Mouse (Mus musculus) kidney, adult 11 months (tissue): ENCODE data around the gene Pcdh17.
A peak's percentile ranks its signal among the peaks of the same experiment; 100 is the strongest.

Experiments
- DNase-seq: peaks from one replicate; pipeline ENCODE4 v3.0.0; 2022

Pcdh17 gene

DNA sequence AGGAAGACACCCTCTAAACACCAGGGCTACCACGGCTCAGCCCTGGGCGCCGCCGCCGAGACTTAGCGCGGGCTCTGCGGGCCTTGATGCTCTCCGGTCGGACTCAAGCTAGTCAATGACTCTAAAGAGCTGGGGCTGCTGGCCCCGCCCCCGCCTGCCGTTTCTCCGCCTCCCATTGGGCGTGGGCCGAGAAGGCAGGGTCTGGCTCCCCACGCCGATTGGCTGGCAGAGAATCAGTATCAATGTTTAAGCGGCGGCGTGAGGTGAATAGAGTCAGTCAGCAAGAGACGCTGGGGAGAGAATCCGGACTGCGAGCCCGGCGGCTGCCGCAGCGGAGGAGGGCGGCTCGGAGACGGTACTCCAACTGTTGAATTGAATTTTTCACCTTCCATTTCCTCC lies at the start of gene Pcdh17:
TSS of gene Pcdh17 (plus strand) at position 276 of the 399 bp plus-strand sequence.
- DNase-seq, result peak; percentile 94

GRCm38 (mm10) chr14:84397137-84397536 lies 46.2 kb upstream of the Pcdh17 start:
- DNase-seq, result no peak

DNA sequence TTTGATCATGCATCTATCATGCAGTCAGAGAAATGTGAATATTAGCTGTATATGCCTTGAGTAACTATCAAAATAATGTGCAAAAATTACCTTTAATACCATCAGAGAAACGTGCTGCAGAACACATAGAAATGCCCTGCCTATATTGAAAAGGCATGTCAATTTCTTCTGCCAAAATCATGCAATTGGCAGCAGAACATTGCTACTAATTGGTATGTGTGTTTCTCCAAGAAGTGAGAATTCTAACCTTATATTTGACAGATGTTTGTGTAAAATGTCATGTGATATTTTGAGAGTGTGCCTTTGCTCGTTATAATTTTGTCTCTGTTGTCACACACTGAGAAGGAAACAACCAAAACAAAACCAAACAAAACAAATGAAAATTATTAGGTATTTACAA lies 18.6 kb upstream of the Pcdh17 start:
- no peak for DNase-seq

DNA sequence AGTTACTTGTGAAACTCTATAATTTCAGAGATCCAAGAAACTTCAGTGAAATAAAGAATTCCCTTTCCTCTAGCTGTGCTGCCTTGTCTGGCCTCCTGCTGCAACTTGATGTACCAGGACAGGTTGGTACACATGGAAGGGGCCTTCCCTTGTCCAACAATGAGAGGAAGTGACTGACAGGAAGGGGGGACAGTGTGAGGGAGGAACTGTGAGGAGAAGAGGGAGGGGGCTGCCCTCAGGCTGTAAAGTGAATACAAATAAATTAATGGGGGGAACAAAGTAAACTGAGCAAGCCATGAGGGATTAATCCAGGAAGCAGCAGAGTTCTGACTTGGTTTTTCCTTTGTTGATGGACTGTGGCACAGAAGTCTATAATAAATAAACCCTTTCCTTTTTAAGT lies 16.7 kb upstream of the Pcdh17 start:
- DNase-seq, result no peak

DNA sequence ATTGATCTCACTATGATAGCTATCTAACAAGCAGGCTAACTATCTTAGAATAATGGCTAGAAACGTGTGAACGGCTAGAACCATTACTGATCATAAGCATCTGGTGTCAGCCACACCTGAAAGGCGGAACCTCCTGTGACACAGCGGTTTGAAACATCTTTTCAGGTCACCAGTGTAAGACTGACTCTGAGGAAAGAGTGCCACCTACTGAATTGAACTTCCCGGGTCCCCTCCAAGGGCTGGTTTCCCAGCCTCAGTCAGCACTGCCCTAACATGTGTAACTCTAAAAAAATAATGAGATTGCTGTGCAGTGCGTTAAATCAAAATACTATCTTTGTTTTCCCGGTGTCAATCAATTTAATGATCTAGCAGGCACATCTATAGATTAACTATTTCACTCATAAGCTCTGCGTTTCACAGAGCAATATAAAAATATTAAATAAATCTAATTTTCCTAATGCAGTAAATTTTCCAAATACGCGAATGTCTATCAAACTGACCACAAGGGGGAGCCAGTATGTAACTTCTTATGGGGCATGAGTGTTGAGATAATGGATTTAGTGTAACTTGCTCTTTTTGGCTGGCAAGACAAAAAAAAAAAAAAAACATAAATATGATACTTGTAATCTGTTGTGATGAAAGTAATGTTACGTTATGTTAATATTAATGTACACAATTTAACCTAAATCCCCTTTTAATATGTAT lies 5.1 kb upstream of the Pcdh17 start:
- DNase-seq, result no peak

DNA sequence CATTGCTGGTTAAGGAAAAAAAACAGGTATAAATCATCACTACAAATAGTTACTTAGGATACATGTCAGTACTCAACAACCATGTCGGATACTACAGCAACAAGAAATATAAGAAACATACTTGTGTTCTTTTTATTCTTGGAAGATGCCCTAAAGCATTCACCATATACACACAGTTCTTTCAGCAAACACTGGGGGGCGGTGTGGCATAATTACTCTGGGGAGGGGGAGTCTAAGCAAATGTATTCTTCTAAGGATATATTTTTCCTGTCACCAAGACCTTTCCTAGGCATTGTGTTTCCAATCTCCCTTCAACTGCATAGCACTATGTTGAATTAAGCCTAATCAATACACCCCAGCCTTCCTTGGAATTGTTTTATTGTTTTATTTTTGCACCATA lies 2.5 kb upstream of the Pcdh17 start:
- no peak for DNase-seq

GRCm38 (mm10) chr14:84442528-84443287 lies 655 bp upstream of the Pcdh17 start:
- DNase-seq, result peak; percentile 4

- no peak for DNase-seq
Measured at GRCm38 (mm10) chr14:84443761-84444160, 398 bp downstream of the Pcdh17 start.

DNA sequence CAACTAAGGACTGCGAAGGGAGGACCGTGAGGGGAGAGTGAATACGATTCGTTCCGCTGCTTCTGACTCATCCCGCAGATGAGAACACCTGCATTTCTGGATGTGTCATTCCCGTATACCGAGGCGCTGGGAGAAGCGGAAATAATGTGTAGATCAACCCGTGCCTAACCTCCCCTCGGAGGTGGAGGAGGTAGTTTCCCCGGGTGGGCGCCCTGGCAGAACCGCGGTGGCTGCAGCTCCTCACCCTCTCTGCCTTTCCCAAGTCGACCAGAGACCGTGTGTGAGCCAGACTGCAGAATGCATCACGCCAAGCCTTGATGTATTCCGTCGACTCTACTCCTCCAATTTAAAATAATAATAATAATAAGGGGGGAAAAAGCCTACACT lies 906 bp downstream of the Pcdh17 start:
- DNase-seq, result peak; percentile 2

GRCm38 (mm10) chr14:84444663-84445502 lies 1.5 kb downstream of the Pcdh17 start:
- DNase-seq, result peak; percentile 4

DNA sequence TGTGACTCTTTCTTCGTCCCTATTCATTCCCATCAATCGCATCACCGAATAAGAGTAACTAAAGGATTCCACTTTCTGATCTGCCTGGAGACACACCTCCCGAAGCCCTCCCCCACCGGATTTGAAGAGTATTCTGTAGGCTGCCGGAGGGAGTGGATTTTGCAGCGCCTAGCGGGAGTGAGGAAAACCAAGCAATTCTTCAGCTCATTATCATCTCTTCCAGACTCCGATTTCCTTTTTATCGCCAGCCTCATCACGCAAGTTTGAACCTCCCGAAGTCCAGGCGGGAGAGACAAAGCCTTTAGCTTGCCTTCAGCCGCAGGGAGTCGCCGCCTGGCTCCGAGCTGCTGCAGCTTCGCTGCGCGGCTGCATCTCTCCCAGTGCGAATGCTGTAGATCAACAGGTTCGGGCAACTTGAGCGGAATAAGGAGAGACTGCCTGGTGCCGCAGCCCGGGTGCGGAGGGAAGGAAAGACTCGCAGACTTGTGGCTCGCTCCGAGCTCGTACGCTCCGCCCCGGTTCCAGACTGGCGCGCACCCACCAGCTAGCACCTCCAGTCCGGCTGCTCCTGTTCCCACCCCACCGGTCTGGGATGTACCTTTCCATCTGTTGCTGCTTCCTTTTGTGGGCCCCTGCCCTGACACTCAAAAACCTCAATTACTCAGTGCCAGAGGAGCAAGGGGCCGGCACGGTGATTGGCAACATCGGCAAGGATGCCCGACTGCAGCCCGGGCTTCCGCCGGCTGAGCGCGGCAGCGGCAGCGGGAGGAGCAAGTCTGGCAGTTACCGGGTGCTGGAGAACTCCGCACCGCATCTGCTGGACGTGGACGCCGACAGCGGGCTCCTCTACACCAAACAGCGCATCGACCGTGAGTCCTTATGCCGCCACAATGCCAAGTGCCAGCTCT lies 2.4 kb downstream of the Pcdh17 start:
- DNase-seq, result peak; percentile 6

GRCm38 (mm10) chr14:84446411-84446915 lies 3.1 kb downstream of the Pcdh17 start:
- DNase-seq, result no peak

GRCm38 (mm10) chr14:84446941-84447641 lies 3.7 kb downstream of the Pcdh17 start:
- DNase-seq, result peak; percentile 44

- peak; percentile 5 for DNase-seq
Measured at GRCm38 (mm10) chr14:84447661-84448380, 4.5 kb downstream of the Pcdh17 start.

DNA sequence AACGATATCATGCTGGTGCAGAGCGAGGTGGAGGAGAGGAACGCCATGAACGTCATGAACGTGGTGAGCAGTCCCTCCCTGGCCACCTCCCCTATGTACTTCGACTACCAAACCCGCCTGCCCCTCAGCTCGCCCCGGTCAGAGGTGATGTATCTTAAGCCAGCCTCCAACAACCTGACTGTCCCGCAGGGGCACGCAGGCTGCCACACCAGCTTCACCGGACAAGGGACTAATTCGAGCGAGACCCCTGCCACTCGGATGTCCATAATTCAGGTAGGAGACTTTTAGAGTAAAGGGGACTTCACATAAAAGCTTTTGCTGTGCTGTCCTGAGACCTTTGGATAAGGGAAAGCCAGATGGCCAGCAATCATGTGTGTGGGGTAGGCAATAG lies 5.0 kb downstream of the Pcdh17 start:
- DNase-seq, result peak; percentile 3

DNA sequence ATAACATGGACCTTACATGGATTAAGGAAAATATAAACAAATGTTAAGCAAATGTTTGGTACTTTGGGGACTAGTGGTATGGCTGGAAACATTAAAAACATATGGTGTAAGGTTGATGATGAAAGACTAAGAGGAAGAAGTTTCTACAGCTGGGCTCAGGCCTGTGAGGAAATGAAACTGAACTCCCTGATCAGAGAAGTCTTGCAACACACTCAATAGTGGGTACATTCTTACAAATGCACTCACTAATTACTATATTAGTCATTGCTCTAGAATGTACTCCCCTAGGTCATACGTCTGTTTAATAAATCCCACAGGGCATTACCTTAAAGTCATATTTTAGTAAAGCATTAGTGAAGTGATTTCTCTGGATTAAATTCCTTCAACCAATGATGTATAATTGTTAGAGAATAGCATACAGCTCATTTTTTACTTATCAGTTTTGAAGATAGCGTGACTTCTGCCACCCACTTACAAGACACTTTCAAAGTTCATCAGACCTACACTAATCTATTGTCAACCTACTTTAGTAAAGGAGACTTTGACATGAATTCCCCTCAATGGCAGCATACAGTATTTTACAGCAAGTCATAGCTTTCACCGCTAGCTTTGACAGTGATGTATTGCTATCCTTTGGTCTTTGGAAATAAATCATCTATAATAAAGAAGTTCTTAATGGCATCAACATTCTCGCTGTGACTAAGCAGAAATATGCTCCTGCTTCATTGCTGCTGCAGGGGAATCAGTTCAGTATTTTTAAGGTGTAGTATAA lies 10.9 kb downstream of the Pcdh17 start:
- no peak for DNase-seq

- DNase-seq, result no peak
Measured at GRCm38 (mm10) chr14:84475491-84475890, 32.1 kb downstream of the Pcdh17 start.

GRCm38 (mm10) chr14:84476336-84476735 lies 33.0 kb downstream of the Pcdh17 start:
- no peak for DNase-seq

GRCm38 (mm10) chr14:84476906-84477305 lies 33.5 kb downstream of the Pcdh17 start:
- no peak for DNase-seq

GRCm38 (mm10) chr14:84477411-84477810 lies 34.0 kb downstream of the Pcdh17 start:
- DNase-seq, result no peak
